Mouse (Mus musculus): ENCODE measurements around the gene Zswim4. TPM values are rescaled to one million over a fixed set of nuclear protein-coding genes. Genes with fewer than 3 reads are reported as not detected.

The Zswim4 gene
- polyA plus RNA-seq, 1 experiment from 2014 or later = 22.6 TPM

GRCm38 (mm10) chr8:84197922-84198774 lies 38.7 kb downstream of the Zswim4 start:
- WGBS = 2% methylated on average over 30 of the region's 30 CpGs

GRCm38 (mm10) chr8:84197141-84197921 lies 39.5 kb downstream of the Zswim4 start:
- Histone ChIP-seq H3K27ac (peak overlapping the region; percentile 99), H3K4me2 (peak overlapping the region; percentile 66), H3K27me3 (no peaks in the 10 kb centered on the region), H3K4me3 (peak overlapping the region; percentile 56), H3K36me3 (no peaks in the 10 kb centered on the region), H3K9ac (peak overlapping the region; percentile 79), H3K4me1 (peaks cover 59% of the 10 kb centered on the region), H3K9me3 (no peaks in the 10 kb centered on the region)
- under 1% methylated on average over 43 of the region's 43 CpGs for WGBS
- peak; percentile 50 for ATAC-seq (ENCODE audit: insufficient number of reproducible peaks, insufficient read depth, low FRiP score, low TSS enrichment, low read depth)

More at GRCm38 (mm10) chr8:84197922-84198774, 38.7 kb downstream of the Zswim4 start:
- Histone ChIP-seq H3K9ac (peak overlapping the region; percentile 51), H3K4me1 (peaks cover 59% of the 10 kb centered on the region), H3K9me3 (no peaks in the 10 kb centered on the region), H3K36me3 (no peaks in the 10 kb centered on the region), H3K27me3 (no peaks in the 10 kb centered on the region), H3K27ac (peak overlapping the region; percentile 99), H3K4me3 (peak overlapping the region; percentile 56), H3K4me2 (peak overlapping the region; percentile 66)
- ATAC-seq (ENCODE audit: insufficient number of reproducible peaks, insufficient read depth, low FRiP score, low TSS enrichment, low read depth) = peak; percentile 63

DNA sequence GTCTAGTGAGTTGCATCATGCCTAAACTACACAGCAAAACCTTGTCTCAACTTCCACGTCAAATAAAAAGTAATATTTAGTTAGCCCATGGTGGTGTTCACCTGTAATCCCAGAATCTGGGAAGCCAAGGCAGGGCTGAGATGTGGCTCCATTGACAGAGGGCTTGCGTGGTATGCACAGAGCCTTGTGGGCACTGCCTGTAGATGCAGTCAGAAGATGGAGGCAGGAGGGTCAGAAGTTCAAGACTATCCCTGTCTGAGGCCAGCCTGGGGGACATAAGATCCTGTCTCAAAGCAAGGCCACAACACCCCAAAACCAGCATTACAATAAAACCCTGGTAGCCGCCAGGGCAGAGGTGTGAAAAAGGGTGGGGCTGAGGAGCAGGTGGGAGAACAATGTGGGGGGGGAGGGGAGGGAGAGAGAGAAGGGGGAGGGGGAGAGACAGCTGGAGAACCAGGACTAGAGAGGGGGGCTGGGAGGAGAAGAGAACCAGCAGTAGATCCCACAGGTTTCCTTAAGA lies 42.6 kb downstream of the Zswim4 start:
- no peak for ATAC-seq (ENCODE audit: insufficient number of reproducible peaks, insufficient read depth, low FRiP score, low TSS enrichment, low read depth)
- Histone ChIP-seq H3K9me3 (no peaks in the 10 kb centered on the region), H3K36me3 (no peaks in the 10 kb centered on the region), H3K4me1 (peaks cover 45% of the 10 kb centered on the region), H3K4me2 (no peak overlapping the region), H3K27ac (no peak overlapping the region), H3K9ac (no peak overlapping the region), H3K4me3 (no peak overlapping the region), H3K27me3 (no peaks in the 10 kb centered on the region)
- 81% methylated on average over 3 of the region's 3 CpGs for WGBS

DNA sequence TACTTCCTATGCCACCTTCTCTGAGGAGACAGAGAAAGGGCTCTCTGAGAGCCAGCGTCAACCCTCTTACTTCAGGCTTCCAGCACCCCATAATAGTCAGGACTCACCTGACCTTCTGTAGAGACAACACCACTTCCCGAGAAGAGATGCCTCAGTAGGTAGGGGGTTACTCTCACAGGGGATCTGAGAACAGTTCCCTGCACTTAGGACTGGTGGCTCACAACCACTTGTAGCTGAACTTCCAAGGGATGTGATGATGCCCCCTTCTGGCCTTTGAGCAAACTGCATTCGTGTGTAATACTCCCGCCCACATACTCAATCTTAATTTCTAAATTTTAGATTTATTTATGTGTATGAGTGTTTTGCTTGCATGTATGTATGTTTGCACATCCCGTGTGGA lies 43.3 kb downstream of the Zswim4 start:
- no peaks in the 10 kb centered on the region for H3K27me3 ChIP-seq
- H3K9ac ChIP-seq = no peak overlapping the region
- H3K9me3 ChIP-seq = no peaks in the 10 kb centered on the region
- 72% methylated on average over 5 of the region's 5 CpGs for WGBS
- H3K4me1 ChIP-seq = peaks cover 38% of the 10 kb centered on the region
- H3K4me3 ChIP-seq = no peak overlapping the region
- no peaks in the 10 kb centered on the region for H3K36me3 ChIP-seq
- H3K4me2 ChIP-seq = no peak overlapping the region
- ATAC-seq (ENCODE audit: insufficient number of reproducible peaks, insufficient read depth, low FRiP score, low TSS enrichment, low read depth) = no peak
- peak overlapping the region; percentile 80 for H3K27ac ChIP-seq

GRCm38 (mm10) chr8:84193161-84193560 lies 43.7 kb downstream of the Zswim4 start:
- WGBS = 23% methylated on average over 4 of the region's 4 CpGs
- H3K9ac ChIP-seq = no peak overlapping the region
- H3K4me2 ChIP-seq = peak overlapping the region; percentile 58
- no peaks in the 10 kb centered on the region for H3K9me3 ChIP-seq
- H3K27ac ChIP-seq = peak overlapping the region; percentile 80
- no peaks in the 10 kb centered on the region for H3K27me3 ChIP-seq
- H3K4me3 ChIP-seq = no peak overlapping the region
- H3K4me1 ChIP-seq = peaks cover 34% of the 10 kb centered on the region
- H3K36me3 ChIP-seq = no peaks in the 10 kb centered on the region
- no peak for ATAC-seq (ENCODE audit: insufficient number of reproducible peaks, insufficient read depth, low FRiP score, low TSS enrichment, low read depth)

DNA sequence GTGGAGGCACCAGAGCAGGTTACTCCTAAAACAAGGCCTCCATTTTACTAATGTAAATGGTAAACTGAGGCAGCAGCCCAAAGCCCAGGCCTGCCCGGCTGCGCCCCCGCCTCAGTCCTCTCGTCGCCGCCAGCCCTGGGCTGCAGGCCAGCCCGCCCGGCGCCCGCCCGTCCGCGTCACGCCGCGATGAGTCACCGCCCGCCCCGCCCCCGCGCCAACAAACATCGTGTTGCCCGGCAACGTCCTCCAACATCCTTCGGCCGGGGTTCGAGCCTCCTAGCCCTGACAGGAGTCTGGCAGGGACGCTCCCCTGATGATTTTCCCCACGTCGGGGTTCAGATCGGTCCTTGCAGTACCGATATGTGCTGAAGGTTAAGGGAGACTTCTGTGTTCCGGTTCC lies 44.3 kb downstream of the Zswim4 start:
- Histone ChIP-seq H3K4me2 (peak overlapping the region; percentile 58), H3K4me1 (peaks cover 29% of the 10 kb centered on the region), H3K27me3 (no peaks in the 10 kb centered on the region; the same call in 1 of the 2 replicates), H3K9ac (peak overlapping the region; percentile 58), H3K9me3 (no peaks in the 10 kb centered on the region), H3K27ac (peak overlapping the region; percentile 80), H3K36me3 (no peaks in the 10 kb centered on the region), H3K4me3 (peak overlapping the region; percentile 31)
- 0 out of 2 replicates have a peak, but pooled peaks have one; percentile 33 for ATAC-seq (ENCODE audit: insufficient number of reproducible peaks, insufficient read depth, low FRiP score, low TSS enrichment, low read depth)
- 2% methylated on average over 33 of the region's 33 CpGs for WGBS

DNA sequence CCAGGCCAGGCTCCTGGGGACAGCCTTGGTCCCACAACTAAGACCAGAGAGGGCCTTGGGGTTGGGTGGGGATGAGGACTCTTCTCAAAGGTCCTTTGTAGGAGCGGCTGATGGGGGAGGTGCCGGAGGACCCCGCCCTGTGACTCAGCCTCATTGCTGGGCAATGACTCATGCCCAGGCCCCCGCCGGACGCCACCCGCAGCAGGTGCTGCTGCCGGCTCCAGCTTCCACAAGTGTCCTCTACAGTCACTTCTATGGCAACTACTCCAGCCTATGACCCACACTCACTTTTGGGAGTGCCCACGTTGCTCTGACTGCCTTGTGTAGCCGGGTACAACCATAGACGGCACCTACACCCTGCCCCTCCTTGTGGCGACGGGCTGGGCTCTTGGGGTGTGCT lies 44.8 kb downstream of the Zswim4 start:
- Histone ChIP-seq H3K36me3 (no peaks in the 10 kb centered on the region), H3K27me3 (no peaks in the 10 kb centered on the region; the same call in 1 of the 2 replicates), H3K4me1 (peaks cover 31% of the 10 kb centered on the region), H3K4me3 (peak overlapping the region; percentile 31), H3K27ac (peak overlapping the region; percentile 80), H3K9ac (peak overlapping the region; percentile 58; the same call in 1 of the 2 replicates), H3K9me3 (no peaks in the 10 kb centered on the region), H3K4me2 (peak overlapping the region; percentile 58)
- 39% methylated on average over 13 of the region's 13 CpGs for WGBS
- ATAC-seq (ENCODE audit: insufficient number of reproducible peaks, insufficient read depth, low FRiP score, low TSS enrichment, low read depth) = peak; percentile 44

DNA sequence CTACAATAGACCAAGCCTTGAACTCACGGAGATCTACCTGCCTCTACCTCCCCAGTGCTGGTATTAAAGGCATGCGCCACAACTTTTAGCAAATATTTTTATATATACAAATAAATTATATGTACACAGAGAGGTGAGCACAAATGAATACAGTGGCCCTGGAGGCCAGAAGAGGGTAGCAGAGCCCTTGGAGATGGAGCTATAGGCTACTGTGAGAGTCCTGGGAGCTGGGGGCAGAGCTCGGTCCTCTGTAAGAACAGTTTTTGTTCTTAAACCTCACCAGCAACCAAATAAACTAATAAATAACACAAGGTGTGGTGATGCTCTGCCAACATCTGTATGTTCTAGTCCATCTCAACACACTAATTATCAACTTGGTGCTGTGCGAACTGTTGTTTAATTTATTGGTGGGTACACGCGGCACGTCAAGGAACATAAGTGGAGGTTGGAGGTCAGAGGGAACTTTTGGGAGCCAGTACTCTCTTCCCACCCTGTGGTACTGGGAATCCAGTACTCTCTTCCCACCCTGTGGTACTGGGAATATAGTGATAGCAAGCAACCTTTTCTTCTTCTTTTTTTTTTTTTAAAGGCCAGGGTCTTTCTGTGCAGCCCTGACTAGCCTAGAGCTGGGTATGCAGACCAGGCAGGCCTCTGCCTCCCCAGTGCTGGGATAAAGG lies 46.5 kb downstream of the Zswim4 start:
- WGBS = 93% methylated on average over 7 of the region's 7 CpGs

DNA sequence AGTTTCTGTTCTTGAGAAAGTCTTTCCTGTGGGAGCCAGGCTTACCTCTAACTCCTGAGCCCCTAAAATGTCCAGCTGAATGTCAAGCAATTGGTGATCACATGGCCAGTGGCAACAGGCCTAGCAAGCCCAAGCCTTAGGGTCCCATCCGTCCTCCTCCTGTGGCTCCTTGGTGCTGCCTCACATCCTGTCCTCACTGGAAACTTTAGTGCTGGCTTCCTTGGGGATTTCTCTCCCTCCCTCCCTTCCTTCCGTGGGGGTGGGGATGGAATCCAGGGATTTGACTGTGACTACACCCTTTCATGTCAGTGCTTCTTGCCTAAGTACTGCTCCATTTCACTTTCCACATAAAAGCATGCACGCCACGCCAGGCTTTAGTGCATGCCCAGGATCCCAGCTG lies 47.3 kb downstream of the Zswim4 start:
- H3K36me3 ChIP-seq = no peaks in the 10 kb centered on the region
- peaks cover 42% of the 10 kb centered on the region for H3K4me1 ChIP-seq
- H3K27ac ChIP-seq = no peak overlapping the region
- 53% methylated on average over 4 of the region's 4 CpGs for WGBS
- no peak overlapping the region for H3K4me2 ChIP-seq
- no peak for ATAC-seq (ENCODE audit: insufficient number of reproducible peaks, insufficient read depth, low FRiP score, low TSS enrichment, low read depth)
- no peaks in the 10 kb centered on the region; the same call in 1 of the 2 replicates for H3K27me3 ChIP-seq
- no peak overlapping the region for H3K9ac ChIP-seq
- no peaks in the 10 kb centered on the region for H3K9me3 ChIP-seq
- no peak overlapping the region for H3K4me3 ChIP-seq

More for the DNA sequence above, 46.5 kb downstream of the Zswim4 start:
- Histone ChIP-seq H3K4me3 (no peak overlapping the region), H3K9me3 (no peaks in the 10 kb centered on the region), H3K4me1 (peaks cover 36% of the 10 kb centered on the region), H3K27ac (no peak overlapping the region), H3K9ac (no peak overlapping the region), H3K36me3 (no peaks in the 10 kb centered on the region), H3K27me3 (no peaks in the 10 kb centered on the region; the same call in 1 of the 2 replicates), H3K4me2 (no peak overlapping the region)
- no peak for ATAC-seq (ENCODE audit: insufficient number of reproducible peaks, insufficient read depth, low FRiP score, low TSS enrichment, low read depth)

- peaks cover 48% of the 10 kb centered on the region for H3K4me1 ChIP-seq
- H3K36me3 ChIP-seq = no peaks in the 10 kb centered on the region
- no peak overlapping the region for H3K4me2 ChIP-seq
- H3K4me3 ChIP-seq = no peak overlapping the region
- WGBS = 81% methylated on average over 10 of the region's 10 CpGs
- ATAC-seq (ENCODE audit: insufficient number of reproducible peaks, insufficient read depth, low FRiP score, low TSS enrichment, low read depth) = no peak
- no peak overlapping the region for H3K9ac ChIP-seq
- no peaks in the 10 kb centered on the region for H3K9me3 ChIP-seq
- H3K27me3 ChIP-seq = no peaks in the 10 kb centered on the region; the same call in 1 of the 2 replicates
- H3K27ac ChIP-seq = no peak overlapping the region
These were observed 48.2 kb downstream of the Zswim4 start for GRCm38 (mm10) chr8:84188671-84189070.
